Mouse (Mus musculus) layer of hippocampus, postnatal 25 days (tissue): ENCODE results near the gene Cmtm4. TPM values are rescaled to one million over a fixed set of nuclear protein-coding genes. Genes with fewer than 3 reads are reported as not detected.

ENCODE experiments used
- DNase-seq, 2 experiments: peaks; one replicate each; pipeline ENCODE4 v3.0.0; 2022; ENCODE audit warnings: mixed read lengths in 2 of 2, low spot score in 1 of 2; ENCODE audit errors: extremely low spot score in 1 of 2
- total RNA-seq, 2 experiments: library from RNA; stranded (reverse); gene quantifications; 2 replicates each; pipeline ENCODE4 v1.2.3; 2021

Gene Cmtm4
- total RNA-seq, 2 experiments from 2014 or later, result 53.2 to 56.9 TPM

DNA sequence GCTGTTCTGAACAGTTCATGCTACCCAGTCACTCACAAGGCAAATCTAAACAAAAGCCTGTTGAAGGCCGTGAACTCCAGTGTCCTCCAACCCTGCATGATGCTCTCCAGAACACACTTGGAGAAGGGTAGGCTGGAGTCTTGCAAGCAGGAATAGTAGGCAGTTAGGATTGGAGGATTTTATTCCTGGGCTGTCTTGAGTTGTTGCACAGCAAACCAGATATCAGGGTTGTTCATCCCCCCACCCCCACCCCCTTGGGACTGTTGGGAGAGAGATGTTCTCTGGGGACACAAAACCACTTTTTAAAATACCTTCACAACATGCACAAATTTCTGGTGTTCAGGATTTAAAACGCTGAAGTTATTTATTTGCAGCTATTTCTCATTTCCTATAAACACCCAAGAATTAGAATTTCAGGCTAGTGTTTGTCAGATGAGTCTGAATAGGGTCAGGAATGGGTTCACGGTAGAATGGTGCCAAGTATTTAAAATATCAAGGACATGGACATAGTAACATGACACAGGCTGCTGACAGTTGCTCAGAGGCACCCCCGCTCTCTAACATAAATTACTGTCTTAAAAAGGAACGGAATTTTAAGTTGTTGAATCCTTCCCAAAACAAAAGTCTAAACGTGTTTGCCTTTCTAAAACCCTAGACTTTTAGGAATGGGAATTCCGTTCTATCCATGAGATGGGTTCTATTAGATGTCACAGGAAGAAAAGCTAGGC is 17.4 kb upstream of the Cmtm4 start:
- DNase-seq, result no peak

DNA sequence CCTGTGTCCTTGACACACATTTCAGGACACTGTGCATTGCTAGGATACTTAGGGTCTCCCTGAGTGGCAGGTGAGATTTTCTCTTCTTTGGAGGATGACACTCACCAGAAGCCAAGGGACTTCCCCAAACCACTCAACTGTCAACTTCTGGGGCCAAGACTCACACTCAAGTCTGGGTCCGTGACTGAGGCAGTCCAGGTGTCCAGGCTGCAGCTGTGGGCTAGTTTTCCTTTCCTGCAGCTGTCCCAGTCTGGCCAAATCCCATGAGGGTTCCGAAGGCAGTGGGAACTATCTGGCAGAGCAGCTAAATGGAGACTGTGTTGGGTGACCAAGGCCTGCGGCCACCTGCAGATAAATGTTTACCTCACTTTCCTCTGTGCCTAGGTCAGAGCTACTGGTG is 16.4 kb upstream of the Cmtm4 start:
- DNase-seq, result no peak

DNA sequence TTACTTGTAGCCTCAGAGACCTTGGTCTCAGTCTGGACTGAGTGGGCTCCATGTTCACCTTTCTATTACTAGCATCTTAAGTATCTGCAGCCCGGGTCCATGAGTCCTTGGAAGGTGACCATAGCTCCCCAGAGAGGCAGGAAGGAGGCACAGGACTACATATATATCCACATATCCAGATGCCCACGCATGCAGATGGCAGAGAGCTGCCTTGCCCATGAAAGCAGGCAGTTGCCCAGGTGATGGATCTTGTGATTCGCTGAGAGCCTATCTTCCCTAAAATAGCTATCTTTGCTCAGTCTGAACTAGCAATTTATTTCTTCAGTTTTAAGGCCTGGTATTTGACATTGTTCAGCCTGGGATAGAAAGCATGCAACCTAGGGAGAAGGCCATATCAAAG is 15.9 kb upstream of the Cmtm4 start:
- DNase-seq, result peak in 1 of 2 experiments; percentile 40

DNA sequence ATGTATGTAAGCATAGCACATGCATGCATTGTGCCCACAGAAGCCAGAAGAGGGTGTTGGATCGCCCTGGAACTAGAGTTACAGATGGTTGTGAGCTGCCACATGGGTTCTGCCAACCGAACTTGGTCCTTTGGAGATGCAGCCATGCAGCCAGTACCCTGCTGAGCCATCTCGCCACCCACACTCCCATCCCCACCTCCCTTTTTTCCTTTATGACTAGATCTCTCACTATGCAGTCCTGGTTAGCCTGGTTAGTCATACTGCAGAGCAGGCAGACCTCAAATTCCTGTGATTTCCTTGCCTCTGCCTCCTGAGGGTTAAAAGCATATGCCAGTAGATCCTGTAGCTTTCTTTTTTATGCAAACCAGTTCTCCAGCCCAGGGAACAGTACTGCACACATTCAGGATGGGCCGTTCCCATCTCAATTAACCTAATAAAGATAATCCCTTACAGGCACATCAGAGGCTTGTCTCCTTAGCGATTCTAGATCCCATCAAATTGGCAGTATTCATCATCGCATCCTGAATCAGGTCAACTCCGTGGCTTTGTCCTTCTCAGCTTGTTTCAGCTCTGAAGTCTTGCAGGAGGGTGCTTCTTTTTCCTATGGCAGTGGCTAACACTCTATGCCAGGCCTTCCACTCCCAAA is 15.1 kb upstream of the Cmtm4 start:
- DNase-seq, result no peak

DNA sequence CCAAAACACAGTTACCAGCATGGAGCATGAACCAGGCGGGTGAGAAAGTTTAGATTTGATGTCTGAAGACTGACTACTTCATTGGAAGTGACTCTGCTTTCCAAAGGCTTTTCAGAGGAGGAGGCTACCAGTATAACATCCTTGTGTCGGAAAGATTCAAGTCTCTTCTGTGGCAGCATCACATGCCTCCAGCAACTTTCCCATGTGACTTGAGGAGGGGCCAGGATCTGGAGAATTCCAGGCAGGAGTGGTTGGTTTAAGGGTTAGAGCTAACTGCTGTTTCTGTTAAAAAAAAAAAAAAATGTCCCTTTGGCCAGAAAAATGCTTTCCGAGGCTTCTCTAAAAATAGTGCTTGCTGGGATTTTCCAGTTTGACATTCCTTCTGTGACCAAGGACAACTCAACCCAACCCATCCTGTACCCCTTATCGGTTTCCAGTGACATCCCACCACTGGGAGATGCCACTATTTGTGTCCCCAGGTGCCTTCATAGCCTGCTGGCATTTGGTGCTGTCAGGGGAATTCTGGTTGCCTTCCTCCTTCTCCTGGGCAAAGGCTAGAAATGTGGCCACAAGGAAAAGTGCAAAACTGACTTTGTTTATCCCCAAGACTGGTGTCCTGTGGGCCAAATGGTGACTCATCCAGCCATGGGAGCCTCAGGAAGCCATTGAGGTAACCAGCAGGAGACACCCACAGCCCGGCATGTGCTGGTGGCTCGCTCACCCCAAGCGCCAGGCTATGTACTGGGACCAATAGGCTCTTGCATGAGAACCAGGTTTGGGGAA is 12.9 kb upstream of the Cmtm4 start:
- DNase-seq, result no peak

DNA sequence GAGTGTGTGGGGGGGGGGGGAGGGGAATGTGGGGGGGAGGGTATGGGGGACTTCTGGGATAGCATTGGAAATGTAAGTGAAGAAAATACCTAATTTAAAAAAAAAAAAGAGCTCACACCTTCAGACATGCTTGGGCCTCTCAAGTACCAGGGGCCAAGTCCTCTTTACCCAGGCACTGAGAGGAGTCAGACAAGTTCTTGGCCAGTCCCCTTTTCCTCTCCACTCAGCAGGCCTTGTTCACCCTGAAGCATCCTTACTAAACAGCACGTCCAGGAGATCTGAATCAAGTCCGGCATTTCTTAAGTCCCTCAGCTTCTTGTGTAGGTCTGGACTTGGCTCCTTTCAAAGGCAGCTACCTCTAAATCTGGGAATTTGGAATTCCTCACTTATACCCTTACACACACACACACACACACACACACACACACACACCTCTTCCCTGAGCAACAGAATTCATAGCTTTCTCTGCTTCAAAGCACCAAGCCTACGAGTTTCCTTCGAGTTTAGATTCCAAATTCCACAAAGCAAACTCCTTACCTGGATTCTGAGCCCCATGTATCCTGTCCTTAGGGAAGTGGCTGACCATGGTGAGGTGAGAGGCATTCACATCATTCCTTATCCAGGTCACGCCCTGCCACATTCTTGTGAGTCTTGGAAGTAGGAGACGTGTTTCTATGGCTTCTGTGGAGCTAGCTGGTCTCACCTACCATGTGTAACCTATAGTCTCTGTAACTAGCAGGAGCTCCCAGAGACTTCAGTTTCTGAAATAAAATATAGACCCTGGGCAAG is 10.9 kb upstream of the Cmtm4 start:
- no peak for DNase-seq

DNA sequence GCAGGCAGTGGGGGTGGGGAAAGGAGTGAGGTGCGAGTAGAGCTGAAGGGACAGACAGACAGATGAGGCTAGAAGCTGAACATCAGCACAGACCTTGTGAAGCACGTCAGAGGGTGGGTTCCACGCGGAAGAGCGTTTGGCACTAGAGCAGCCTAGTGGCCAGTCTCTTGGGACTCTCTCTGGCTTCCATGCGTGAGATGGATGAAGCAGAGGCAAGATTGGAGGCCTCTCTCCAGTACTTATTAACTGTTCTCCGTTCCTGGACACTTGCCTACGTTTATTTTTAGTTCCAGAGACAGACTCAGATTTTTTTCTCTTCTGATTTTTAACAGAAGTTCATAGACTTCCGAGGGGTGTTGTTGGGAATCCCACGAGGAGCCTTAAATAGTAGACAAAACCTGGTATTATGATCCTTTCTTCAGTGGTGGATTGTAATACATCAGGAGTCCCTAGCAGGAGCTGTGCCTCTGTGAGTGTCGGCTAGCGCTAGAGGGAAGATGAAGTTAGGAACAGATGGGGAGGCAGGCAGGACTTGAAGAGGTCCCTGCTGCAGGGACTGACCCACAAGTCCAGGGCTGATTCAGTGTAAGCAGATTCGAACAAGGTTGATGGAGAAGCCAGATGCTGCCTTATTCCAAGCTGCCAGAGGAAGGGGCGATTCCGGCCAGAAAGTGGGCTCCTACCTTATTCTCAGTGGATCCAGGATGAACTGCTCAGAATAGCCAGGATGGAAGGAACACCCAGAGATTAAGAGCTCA is 10.0 kb upstream of the Cmtm4 start:
- no peak for DNase-seq

DNA sequence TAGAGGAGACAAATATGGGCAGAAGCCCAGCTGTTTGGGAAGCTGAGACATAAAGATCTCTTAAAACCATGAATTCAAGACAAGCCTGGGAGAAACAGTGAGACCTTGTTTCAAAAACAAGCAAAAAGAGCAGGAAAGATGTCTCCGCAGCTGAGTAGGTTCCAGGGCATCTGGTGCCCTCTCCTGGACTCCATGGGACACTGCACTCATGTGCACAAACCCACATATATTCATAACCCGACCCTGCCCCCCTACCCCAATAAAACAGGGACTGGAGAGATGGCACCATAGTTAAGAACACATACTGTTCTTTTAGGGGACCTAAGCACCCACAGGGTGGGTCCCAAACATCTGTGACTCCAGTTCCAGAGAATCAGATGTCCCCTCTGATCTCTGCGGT is 8.0 kb upstream of the Cmtm4 start:
- DNase-seq, result no peak

DNA sequence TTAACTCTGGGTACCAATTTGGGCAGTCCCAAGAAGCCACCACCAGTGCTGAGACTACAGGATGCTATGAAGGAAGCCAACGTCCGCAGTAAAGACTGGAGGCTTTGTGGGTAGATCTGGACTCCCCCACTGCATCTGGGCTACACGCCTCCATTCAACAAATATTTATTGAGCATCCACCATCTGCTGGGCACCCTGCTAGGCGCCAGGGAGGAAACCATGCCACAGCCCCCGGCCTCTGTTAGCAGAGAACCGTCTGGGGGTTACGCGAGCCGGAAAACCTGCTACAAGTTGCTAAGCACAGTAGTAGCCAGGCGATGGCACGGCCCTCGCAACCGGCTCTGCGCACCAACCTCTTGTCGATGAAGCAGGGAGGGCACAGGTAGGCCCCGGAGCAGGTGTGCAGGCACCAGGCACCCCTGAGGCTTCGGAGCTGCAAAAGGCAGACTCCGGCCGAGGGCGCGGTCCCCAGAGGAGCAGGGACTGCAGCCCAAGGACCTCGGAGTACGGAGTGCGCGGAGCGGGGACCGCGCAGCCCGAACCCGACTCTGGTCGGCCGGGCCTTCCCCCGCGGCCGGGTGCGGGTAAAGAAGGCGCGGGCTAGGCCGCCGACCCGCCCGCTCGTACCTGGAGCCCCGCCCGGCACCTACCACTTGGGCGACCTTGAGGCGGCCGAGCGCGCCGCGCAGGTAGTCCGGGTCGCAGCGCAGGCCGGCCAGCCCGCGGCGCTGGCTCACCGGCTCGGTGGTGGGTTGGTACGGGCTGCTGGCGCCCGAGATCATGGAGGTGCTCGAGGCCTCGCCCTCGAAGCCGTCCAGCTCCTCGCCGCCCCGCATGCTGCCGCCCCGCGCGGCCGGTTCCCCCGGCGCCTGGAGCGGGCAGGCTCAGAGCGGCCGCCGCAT is 555 bp downstream of the Cmtm4 start:
- no peak for DNase-seq

DNA sequence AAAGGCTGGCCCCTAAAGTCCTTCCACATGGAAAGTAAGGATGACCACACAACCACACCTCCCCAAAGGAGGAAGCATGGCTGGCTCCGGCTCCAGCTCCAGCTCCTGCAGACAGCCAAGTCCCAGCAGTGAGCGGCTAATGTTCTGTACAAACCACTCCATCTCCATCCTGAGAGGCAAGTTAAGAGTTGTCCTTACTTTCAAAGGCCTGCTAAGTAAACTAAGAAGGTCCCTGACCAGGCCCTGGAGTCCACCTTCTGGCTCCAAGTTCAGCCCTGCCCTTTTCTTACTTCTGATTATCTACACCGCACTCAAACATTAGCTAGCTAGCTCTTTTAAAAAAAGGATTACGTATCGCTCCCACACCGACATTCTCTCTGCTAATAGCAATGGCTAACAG is 1.8 kb downstream of the Cmtm4 start:
- no peak for DNase-seq

DNA sequence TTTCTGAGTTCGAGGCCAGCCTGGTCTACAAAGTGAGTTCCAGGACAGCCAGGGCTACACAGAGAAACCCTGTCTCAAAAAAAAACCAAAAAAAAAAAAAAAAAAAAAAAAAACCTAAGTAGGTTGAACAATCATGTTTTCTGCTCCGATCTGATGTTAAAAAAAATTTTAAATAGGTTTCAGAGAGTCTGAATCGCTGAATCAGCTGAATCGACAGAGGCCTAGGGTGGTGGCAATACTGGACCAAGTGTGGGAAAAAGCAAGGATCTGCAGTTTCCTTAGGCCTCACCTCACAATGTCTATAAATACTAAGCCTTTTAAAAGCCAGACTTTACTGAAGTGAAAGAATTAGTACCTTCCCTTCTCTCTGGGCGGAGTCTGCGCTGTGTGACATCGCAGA is 2.5 kb downstream of the Cmtm4 start:
- DNase-seq, result no peak

DNA sequence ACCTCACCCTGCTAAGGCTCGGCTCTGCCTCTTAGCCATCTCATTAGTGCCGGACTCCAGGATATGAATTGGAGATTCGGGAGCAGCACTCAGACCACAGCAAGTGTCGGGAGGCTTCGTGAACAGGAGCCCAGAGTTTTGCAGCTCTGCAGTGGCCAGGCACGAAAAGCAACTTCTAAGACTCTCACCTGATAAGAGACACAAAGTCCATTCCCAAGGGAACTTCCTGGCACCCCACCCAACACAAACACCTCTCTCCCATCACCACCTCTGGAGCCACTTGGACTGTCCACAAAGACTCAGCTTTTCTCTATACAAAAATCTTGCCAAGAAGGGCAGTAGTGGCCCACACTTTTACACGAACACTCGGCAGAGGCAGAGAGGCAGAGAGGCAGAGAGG is 5.4 kb downstream of the Cmtm4 start:
- no peak for DNase-seq

DNA sequence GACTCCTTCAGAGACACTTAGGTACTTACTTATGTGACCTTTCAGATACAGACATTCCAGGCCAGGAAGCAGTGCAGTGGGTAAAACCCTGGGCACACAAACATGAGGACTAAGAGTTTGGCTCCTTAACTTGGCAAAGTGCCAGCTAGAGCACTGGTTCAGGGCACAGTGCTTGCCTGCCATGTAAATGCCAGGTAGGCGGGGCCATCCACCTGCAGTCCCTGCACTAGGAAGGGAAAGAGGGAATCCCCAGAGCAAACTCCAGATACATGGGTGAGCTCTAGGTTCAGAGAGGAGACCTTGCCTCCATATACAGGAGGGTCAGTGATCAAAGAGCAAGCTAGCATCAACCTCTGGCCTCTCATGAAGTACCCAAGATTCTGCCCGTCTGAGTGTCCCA is 7.6 kb downstream of the Cmtm4 start:
- no peak for DNase-seq

DNA sequence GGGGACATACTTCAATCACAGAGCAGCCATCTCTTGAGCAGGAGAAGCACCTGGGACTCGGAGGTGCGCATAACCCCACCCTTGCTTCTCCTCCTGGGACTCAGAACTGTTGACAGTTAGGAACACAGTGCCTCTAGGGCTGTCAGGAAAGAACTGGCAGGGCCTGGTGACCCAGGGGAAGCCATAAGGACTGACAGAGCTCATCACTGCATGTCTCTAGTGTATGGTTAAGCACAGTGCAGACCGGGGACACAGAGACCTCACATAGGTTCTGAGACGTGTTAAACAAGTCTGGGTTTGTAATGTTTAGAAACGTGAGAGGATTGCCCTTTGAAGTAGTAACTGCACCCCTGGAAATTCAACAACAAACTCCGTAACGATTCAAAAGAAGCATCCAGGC is 8.1 kb downstream of the Cmtm4 start:
- no peak for DNase-seq

DNA sequence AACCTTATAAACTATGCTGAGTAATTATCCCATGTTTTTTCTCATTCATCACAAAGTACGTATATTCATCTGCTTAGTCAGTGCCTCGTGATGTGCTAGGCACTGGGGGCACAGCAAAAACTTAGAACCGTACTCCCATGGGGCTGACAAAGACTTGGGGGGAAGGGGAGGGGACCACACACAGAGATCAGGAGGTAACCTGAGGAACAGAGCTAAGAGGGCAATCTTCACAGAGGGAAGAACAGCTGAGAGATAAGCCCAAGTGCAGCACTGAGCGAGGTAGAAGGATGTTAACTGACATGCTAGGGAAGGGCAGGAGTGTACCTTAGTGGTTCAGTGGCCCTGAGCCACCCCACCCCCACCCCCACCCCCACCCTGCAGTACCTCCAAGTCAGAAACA is 8.9 kb downstream of the Cmtm4 start:
- DNase-seq, result no peak

DNA sequence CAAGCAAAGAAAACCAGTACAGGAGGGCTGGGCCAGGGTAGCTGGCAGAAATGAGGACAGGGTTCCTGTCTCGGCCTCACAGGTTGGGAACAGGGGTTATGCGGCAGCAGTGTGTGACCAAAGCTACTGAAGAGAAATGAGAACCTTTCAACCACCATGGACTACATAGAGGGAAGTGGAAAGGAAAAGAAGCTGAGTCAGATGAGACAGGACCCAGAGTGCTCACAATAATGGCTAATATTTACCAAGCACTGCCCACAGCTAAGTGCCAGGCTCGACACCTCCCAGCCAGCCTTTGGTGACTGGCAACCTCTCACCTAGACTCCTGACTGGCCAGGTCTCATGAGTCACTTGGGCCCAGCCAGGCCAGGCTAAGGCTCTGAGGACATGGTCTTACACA is 11.6 kb downstream of the Cmtm4 start:
- no peak for DNase-seq

DNA sequence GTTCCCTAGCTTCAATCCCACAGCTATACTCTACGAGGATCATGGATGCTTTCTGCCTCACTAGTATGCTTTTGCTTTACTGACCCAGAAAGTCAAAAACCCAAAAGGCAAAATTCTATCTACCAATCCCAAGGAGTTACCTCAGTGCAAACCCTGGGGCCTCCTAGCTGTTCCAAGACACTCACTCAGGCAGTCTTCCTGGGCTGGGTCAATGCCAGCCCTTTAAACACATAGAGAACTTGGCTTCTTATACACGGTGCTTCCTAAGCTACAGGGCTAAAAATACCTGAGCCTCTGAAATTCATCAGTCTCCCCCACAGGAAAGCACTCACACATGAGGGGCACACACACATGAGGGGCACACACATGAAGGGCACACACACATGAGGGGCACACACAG is 12.3 kb downstream of the Cmtm4 start:
- no peak for DNase-seq

DNA sequence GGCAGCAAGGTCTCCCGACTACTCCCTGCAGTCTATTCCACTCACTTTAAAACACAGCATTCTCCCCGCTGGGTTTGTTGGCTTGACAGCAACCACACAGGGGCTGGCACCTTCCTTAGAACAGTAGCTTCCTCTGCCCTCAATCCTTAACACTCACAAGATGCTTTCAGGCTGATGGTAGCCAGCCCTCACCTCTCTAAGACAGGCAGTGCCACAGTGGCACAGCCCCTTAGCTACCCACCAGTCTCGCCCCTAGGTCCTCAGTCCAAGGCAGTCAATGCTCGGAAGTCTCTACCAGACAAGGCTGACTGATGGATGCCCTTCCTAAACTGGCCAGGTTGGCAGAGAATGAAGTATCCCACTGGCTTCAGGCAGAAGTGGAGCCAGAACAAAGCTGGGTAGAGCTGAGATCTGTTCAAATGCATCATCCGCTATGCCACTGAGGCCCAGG is 14.6 kb downstream of the Cmtm4 start:
- no peak for DNase-seq

DNA sequence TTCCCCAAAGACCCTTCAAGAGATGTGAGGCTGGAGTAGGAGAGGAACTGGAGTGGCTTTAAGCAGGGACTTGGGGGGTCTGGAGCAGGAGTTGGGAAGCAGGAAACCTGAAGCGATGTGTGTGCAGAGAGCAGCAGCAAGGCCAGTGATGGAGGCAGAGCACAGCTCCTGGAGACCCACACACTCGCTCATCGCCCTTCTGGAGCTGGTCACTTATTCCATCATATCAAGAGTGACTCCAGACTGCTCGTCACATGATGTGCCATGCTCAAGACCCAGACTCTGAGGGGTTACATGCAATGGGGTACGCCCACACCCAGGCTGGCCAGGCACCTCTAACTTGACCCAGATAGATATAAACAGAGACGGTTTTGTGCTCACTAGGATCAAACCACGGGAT is 15.3 kb downstream of the Cmtm4 start:
- no peak for DNase-seq
